Comparison of ENCODE assay signal across 10 mouse cellular contexts in the genomic region with DNA sequence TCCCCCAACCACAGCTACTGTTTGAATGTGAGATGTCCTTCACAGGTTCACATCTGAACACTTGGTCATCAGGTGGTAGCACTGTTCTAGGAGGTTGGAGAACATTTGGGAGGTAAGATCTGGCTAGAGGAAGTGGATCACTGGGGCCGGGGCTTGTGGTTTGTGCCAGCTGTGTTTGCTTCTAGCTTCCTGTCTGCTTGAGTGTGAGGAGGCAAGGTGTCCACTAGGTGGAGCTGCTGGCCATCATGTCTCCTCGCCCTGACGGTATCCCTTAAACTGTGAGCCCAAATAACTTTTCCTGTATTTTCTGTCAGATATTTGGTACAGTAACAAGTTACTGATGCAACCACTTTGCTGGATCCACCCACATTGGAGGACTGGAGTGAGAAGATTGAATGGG. TPM values are rescaled to one million over a fixed set of nuclear protein-coding genes. Genes with fewer than 3 reads are reported as not detected.
DNase-seq lines count a peak whose midpoint lies in the region; ATAC-seq and TF ChIP-seq lines count a peak whose summit lies in the region.
"Had no signal": no experiment of that assay in that cellular context is flagged by ENCODE, and none has a peak within 500 bp of the region (broad histone marks: within the 10 kb centered on the region; RNA-seq: fewer than 3 reads in every experiment).

No protein-coding gene starts in this region.

- no peaks in the 10 kb centered on the region for H3K4me1 ChIP-seq in hindbrain, postnatal 0 days (ENCODE audit: insufficient read depth, low read length)
- H3K4me1 ChIP-seq in hindbrain, embryonic 13.5 days (replicated peaks): peaks cover 17% of the 10 kb centered on the region
- no peaks in the 10 kb centered on the region for H3K4me1 ChIP-seq in ES-E14 (ENCODE audit: control insufficient read depth in 2 of 2, insufficient read depth in 2 of 2, low read length in 2 of 2, poor library complexity in 1 of 2)
- H3K4me1 ChIP-seq in forebrain, embryonic 16.5 days (replicated peaks; ENCODE audit: control insufficient read depth, insufficient read depth, low read length): peaks cover 11% of the 10 kb centered on the region
- H3K4me1 ChIP-seq in hindbrain, embryonic 16.5 days (ENCODE audit: control insufficient read depth, insufficient read depth, low read depth, low read length): no peaks in the 10 kb centered on the region
- H3K4me1 ChIP-seq: heart, embryonic 15.5 days; limb, embryonic 10.5 days had no signal

- WGBS in hindbrain, postnatal 0 days: 60% methylated on average over 3 of the region's 3 CpGs
- WGBS in hindbrain, embryonic 13.5 days: 81% methylated on average over 3 of the region's 3 CpGs
- WGBS in forebrain, embryonic 16.5 days: 75% methylated on average over 3 of the region's 3 CpGs
- WGBS in hindbrain, embryonic 16.5 days: 82% methylated on average over 3 of the region's 3 CpGs

- no peak overlapping the region for H3K4me2 ChIP-seq in hindbrain, postnatal 0 days (ENCODE audit: low read depth, low read length)
- H3K4me2 ChIP-seq in hindbrain, embryonic 13.5 days: no peak overlapping the region
- no peak overlapping the region for H3K4me2 ChIP-seq in forebrain, embryonic 16.5 days (ENCODE audit: low read length)
- H3K4me2 ChIP-seq in hindbrain, embryonic 16.5 days (ENCODE audit: low read length): no peak overlapping the region
- H3K4me2 ChIP-seq: heart, embryonic 15.5 days had no signal

- no peak overlapping the region for H3K4me3 ChIP-seq in hindbrain, postnatal 0 days (ENCODE audit: low read length)
- no peak overlapping the region for H3K4me3 ChIP-seq in hindbrain, embryonic 13.5 days
- H3K4me3 ChIP-seq in ES-E14 (ENCODE audit: insufficient read depth in 1 of 2, low read depth in 1 of 2, low read length in 2 of 2, poor library complexity in 1 of 2, severe bottlenecking in 1 of 2): no peak overlapping the region
- H3K4me3 ChIP-seq in forebrain, embryonic 16.5 days (replicated peaks; ENCODE audit: low read length): no peak overlapping the region
- no peak overlapping the region for H3K4me3 ChIP-seq in hindbrain, embryonic 16.5 days (ENCODE audit: low read length)
- H3K4me3 ChIP-seq: heart, embryonic 15.5 days; limb, embryonic 10.5 days had no signal

- ATAC-seq in hindbrain, postnatal 0 days: no peak
- no peak for ATAC-seq in hindbrain, embryonic 13.5 days (ENCODE audit: low FRiP score)
- peak; percentile 64 for ATAC-seq in erythroblast, adult 5-6 weeks (replicated peaks; ENCODE audit: low FRiP score, poor library complexity, severe bottlenecking)
- no peak for ATAC-seq in forebrain, embryonic 16.5 days
- ATAC-seq in hindbrain, embryonic 16.5 days: no peak

- no peaks in the 10 kb centered on the region for H3K27me3 ChIP-seq in hindbrain, postnatal 0 days (ENCODE audit: insufficient read depth, low read length)
- peaks cover 26% of the 10 kb centered on the region for H3K27me3 ChIP-seq in hindbrain, embryonic 13.5 days
- peaks cover 42% of the 10 kb centered on the region for H3K27me3 ChIP-seq in forebrain, embryonic 16.5 days (replicated peaks; ENCODE audit: control insufficient read depth, insufficient read depth, low read length)
- no peaks in the 10 kb centered on the region for H3K27me3 ChIP-seq in hindbrain, embryonic 16.5 days (replicated peaks; ENCODE audit: control insufficient read depth, insufficient read depth, low read length)
- H3K27me3 ChIP-seq: heart, embryonic 15.5 days had no signal

- H3K9me3 ChIP-seq in hindbrain, postnatal 0 days (ENCODE audit: low read length): no peaks in the 10 kb centered on the region
- no peaks in the 10 kb centered on the region for H3K9me3 ChIP-seq in hindbrain, embryonic 13.5 days
- H3K9me3 ChIP-seq in ES-E14 (ENCODE audit: control insufficient read depth, insufficient read depth, low read depth, low read length): no peaks in the 10 kb centered on the region
- H3K9me3 ChIP-seq in forebrain, embryonic 16.5 days (ENCODE audit: control insufficient read depth, low read length): no peaks in the 10 kb centered on the region
- H3K9me3 ChIP-seq in hindbrain, embryonic 16.5 days (ENCODE audit: control insufficient read depth, low read length): no peaks in the 10 kb centered on the region
- H3K9me3 ChIP-seq: heart, embryonic 15.5 days; limb, embryonic 10.5 days had no signal

- DNase-seq in hindbrain, postnatal 0 days (ENCODE audit: low spot score): no peak
- DNase-seq in 3134 (ENCODE audit: extremely low read depth, insufficient read length, low spot score) (peak; percentile 5), ES-E14 (ENCODE audit: low read depth, low spot score) (peak; percentile 39)
- no peak for DNase-seq in cerebellum, adult 9-10 months

- no peak overlapping the region for H3K27ac ChIP-seq in hindbrain, postnatal 0 days
- H3K27ac ChIP-seq in hindbrain, embryonic 13.5 days: no peak overlapping the region
- H3K27ac ChIP-seq in ES-E14 (ENCODE audit: insufficient read depth, low read depth, low read length, poor library complexity, severe bottlenecking): no peak overlapping the region
- no peak overlapping the region for H3K27ac ChIP-seq in forebrain, embryonic 16.5 days (ENCODE audit: low read length)
- no peak overlapping the region for H3K27ac ChIP-seq in hindbrain, embryonic 16.5 days (ENCODE audit: low read depth, low read length)
- H3K27ac ChIP-seq: heart, embryonic 15.5 days; limb, embryonic 10.5 days had no signal

- in situ Hi-C loops in ES-E14 (cut with MboI; ENCODE audit: low sequenced_read_pairs in 2 of 2, unreplicated experiment in 2 of 2): no loop called here

- TF ChIP-seq CTCF in hindbrain, postnatal 0 days (IDR thresholded peaks at IDR 0.05; ENCODE audit: low read depth): peak; percentile 45; the same call in 1 of the 2 replicates

- H3K36me3 ChIP-seq in hindbrain, postnatal 0 days (ENCODE audit: insufficient read depth, low read length): no peaks in the 10 kb centered on the region
- H3K36me3 ChIP-seq in hindbrain, embryonic 13.5 days: no peaks in the 10 kb centered on the region
- no peaks in the 10 kb centered on the region for H3K36me3 ChIP-seq in ES-E14 (ENCODE audit: control insufficient read depth, insufficient read depth, low read length, poor library complexity, severe bottlenecking)
- H3K36me3 ChIP-seq in forebrain, embryonic 16.5 days (ENCODE audit: control insufficient read depth, insufficient read depth): no peaks in the 10 kb centered on the region
- H3K36me3 ChIP-seq in hindbrain, embryonic 16.5 days (ENCODE audit: control insufficient read depth, insufficient read depth, low read length): no peaks in the 10 kb centered on the region
- H3K36me3 ChIP-seq: heart, embryonic 15.5 days; limb, embryonic 10.5 days had no signal

- no peak overlapping the region for H3K9ac ChIP-seq in hindbrain, postnatal 0 days (replicated peaks; ENCODE audit: low read length)
- H3K9ac ChIP-seq in hindbrain, embryonic 13.5 days: no peak overlapping the region
- H3K9ac ChIP-seq in ES-E14 (ENCODE audit: insufficient read depth, low read depth, low read length, poor library complexity, severe bottlenecking): no peak overlapping the region
- no peak overlapping the region for H3K9ac ChIP-seq in forebrain, embryonic 16.5 days (replicated peaks; ENCODE audit: low read depth, low read length)
- no peak overlapping the region for H3K9ac ChIP-seq in hindbrain, embryonic 16.5 days (ENCODE audit: low read depth, low read length)
- H3K9ac ChIP-seq: heart, embryonic 15.5 days had no signal

TF ChIP-seq in ES-E14, 5 proteins besides CTCF, POLR2A, EP300 and RAD21:
- TF ChIP-seq MAFK (IDR thresholded peaks at IDR 0.05; ENCODE audit: insufficient read depth, low read depth, low read length): no peak
- no peak for TF ChIP-seq CHD2 (IDR thresholded peaks at IDR 0.05; ENCODE audit: low read depth, low read length)
- peak; percentile 43; the same call in 1 of the 2 replicates for TF ChIP-seq ZC3H11A (IDR thresholded peaks at IDR 0.05; ENCODE audit: borderline replicate concordance, low read depth, low read length)
- no peak for TF ChIP-seq HCFC1 (IDR thresholded peaks at IDR 0.05; ENCODE audit: borderline replicate concordance, insufficient read depth, low read length)
- TF ChIP-seq ZNF384 (IDR thresholded peaks at IDR 0.05; ENCODE audit: low read depth, low read length): no peak

RNA-seq across cellular contexts. Expression of a gene that starts 59.1 kb away (rescaled TPM):
- 24.2 and 27.3 TPM in 2 replicates for total RNA-seq in hindbrain, postnatal 0 days (2014; rRNA removed)
- 76.1 and 82.8 TPM in 2 replicates for polyA plus RNA-seq in hindbrain, postnatal 0 days (2015; fragmentation: Nextera tagmentation; extraction: Ambion mirVana)
- polyA plus RNA-seq in hindbrain, embryonic 13.5 days (2015; fragmentation: Nextera tagmentation; extraction: Ambion mirVana): 98.6 and 99.7 TPM in 2 replicates
- total RNA-seq in ES-E14 (2012; rRNA removed): 11.8 and 22.4 TPM in 2 replicates
- total RNA-seq in erythroblast, adult 5-6 weeks (2015; ENCODE audit: low replicate concordance): 3.8 and 15.0 TPM in 2 replicates
- 13.1 and 19.5 TPM in 2 replicates for total RNA-seq in erythroblast, adult 5-6 weeks (2017; ENCODE audit: low replicate concordance)
- 146 and 149 TPM in 2 replicates for polyA plus RNA-seq in forebrain, embryonic 16.5 days (2015; fragmentation: Nextera tagmentation; extraction: Ambion mirVana)
- polyA plus RNA-seq in hindbrain, embryonic 16.5 days (2015; fragmentation: Nextera tagmentation; extraction: Ambion mirVana): 101 and 102 TPM in 2 replicates

RNA-seq across cellular contexts. Expression of a gene that starts 59.2 kb away (rescaled TPM):
- 14.3 and 16.1 TPM in 2 replicates for total RNA-seq in hindbrain, postnatal 0 days (2014; rRNA removed)
- polyA plus RNA-seq in hindbrain, postnatal 0 days (2015; fragmentation: Nextera tagmentation; extraction: Ambion mirVana): 10.2 and 11.3 TPM in 2 replicates
- polyA plus RNA-seq in hindbrain, embryonic 13.5 days (2015; fragmentation: Nextera tagmentation; extraction: Ambion mirVana): 13.1 and 14.9 TPM in 2 replicates
- total RNA-seq in ES-E14 (2012; rRNA removed): 9.1 and 9.2 TPM in 2 replicates
- total RNA-seq in erythroblast, adult 5-6 weeks (2015; ENCODE audit: low replicate concordance): 29.3 and 48.6 TPM in 2 replicates
- total RNA-seq in erythroblast, adult 5-6 weeks (2017; ENCODE audit: low replicate concordance): 24.5 and 33.7 TPM in 2 replicates
- polyA plus RNA-seq in forebrain, embryonic 16.5 days (2015; fragmentation: Nextera tagmentation; extraction: Ambion mirVana): 15.2 and 18.2 TPM in 2 replicates
- 9.6 and 11.4 TPM in 2 replicates for polyA plus RNA-seq in hindbrain, embryonic 16.5 days (2015; fragmentation: Nextera tagmentation; extraction: Ambion mirVana)

Comparison
In these comparisons a context has a peak if more than half of its experiments do, and no peak if none do; other contexts are left out.
1. DNase-seq: peak in 3134 (single experiment) and ES-E14 (single experiment); none in hindbrain, postnatal 0 days (single experiment) and cerebellum, adult 9-10 months (single experiment).